Mouse (Mus musculus) limb, embryonic 14.5 days (tissue): ENCODE data around the gene Pitpna. TPM values are rescaled to one million over a fixed set of nuclear protein-coding genes. Genes with fewer than 3 reads are reported as not detected.
A peak's percentile ranks its signal among the peaks of the same experiment; 100 is the strongest.

Experiments
- ATAC-seq: fragments of 200-750 bp; cut with Nextera tagmentation; 2 replicates; pipeline ENCODE4 v1.8.0; 2017; ENCODE audit warnings: low read depth, moderate number of reproducible peaks, moderate TSS enrichment; ENCODE audit not compliant: low FRiP score
- DNase-seq: peaks from one replicate; pipeline ENCODE4 v3.0.0-alpha.2; 2015; ENCODE audit warnings: low spot score
- H3K27ac ChIP-seq: fragments of 300-500 bp; sonication (generic); replicated peaks from 2 replicates; pipeline ENCODE4 v1.5.1; 2014; ENCODE audit warnings: low read depth, mild to moderate bottlenecking, low read length, moderate library complexity, mixed read lengths
- H3K27me3 ChIP-seq: fragments of 300-500 bp; sonication (generic); 2 replicates; pipeline ENCODE4 v1.6.1; 2014; ENCODE audit warnings: low read length, mixed read lengths; ENCODE audit not compliant: control insufficient read depth, insufficient read depth
- H3K36me3 ChIP-seq: fragments of 300-500 bp; sonication (generic); 2 replicates; pipeline ENCODE4 v1.6.1; 2014; ENCODE audit warnings: mild to moderate bottlenecking, low read length, moderate library complexity, mixed read lengths; ENCODE audit not compliant: control insufficient read depth, insufficient read depth
- H3K4me1 ChIP-seq: fragments of 300-500 bp; sonication (generic); 2 replicates; pipeline ENCODE4 v1.6.1; 2014; ENCODE audit warnings: antibody characterized with exemption, low read length, mixed read lengths; ENCODE audit not compliant: control insufficient read depth, insufficient read depth
- H3K4me2 ChIP-seq: fragments of 300-500 bp; sonication (generic); replicated peaks from 2 replicates; pipeline ENCODE4 v1.6.1; 2014; ENCODE audit warnings: low read depth, mild to moderate bottlenecking, low read length, moderate library complexity; ENCODE audit not compliant: severe bottlenecking
- H3K4me3 ChIP-seq: fragments of 300-500 bp; sonication (generic); replicated peaks from 2 replicates; pipeline ENCODE4 v1.5.1; 2014; ENCODE audit warnings: low read length
- H3K9ac ChIP-seq: fragments of 300-500 bp; sonication (generic); 2 replicates; pipeline ENCODE4 v1.6.1; 2014; ENCODE audit warnings: mild to moderate bottlenecking, low read depth, low read length, moderate library complexity; ENCODE audit not compliant: severe bottlenecking
- H3K9me3 ChIP-seq: fragments of 300-500 bp; sonication (generic); 2 replicates; pipeline ENCODE4 v1.6.1; 2016; ENCODE audit warnings: low read length; ENCODE audit not compliant: control insufficient read depth
- POLR2A ChIP-seq: fragments of 200-500 bp; IDR thresholded peaks from 2 replicates; pipeline ENCODE4 v1.8.0; 2012; ENCODE audit warnings: inconsistent platforms, mild to moderate bottlenecking, moderate library complexity, borderline replicate concordance; ENCODE audit not compliant: insufficient read depth, insufficient read length; ENCODE audit errors: extremely low read depth
- WGBS: fragments of 180-500 bp; shearing (Covaris S2); extraction: QIAGEN DNeasy Blood & Tissue Kit; methylation state at CpG from one replicate; pipeline ENCODE4 v1.1.7; 2014; 5-methylcytosine and 5-hydroxymethylcytosine counted together
- polyA plus RNA-seq, 2 experiments: library from polyadenylated mRNA; depleted of rRNA in 1 of 2; stranded (reverse) in 1 of 2; unstranded in 1 of 2; fragments of >200 nt; fragmentation: Nextera tagmentation in 1 of 2; extraction: Ambion mirVana in 1 of 2; gene quantifications; 2 replicates each; pipeline versions ENCODE4 v1.2.1 to v1.2.3; 2012 to 2014

Gene Pitpna
- polyA plus RNA-seq, 2 experiments = 78.6 to 80.3 TPM

DNA sequence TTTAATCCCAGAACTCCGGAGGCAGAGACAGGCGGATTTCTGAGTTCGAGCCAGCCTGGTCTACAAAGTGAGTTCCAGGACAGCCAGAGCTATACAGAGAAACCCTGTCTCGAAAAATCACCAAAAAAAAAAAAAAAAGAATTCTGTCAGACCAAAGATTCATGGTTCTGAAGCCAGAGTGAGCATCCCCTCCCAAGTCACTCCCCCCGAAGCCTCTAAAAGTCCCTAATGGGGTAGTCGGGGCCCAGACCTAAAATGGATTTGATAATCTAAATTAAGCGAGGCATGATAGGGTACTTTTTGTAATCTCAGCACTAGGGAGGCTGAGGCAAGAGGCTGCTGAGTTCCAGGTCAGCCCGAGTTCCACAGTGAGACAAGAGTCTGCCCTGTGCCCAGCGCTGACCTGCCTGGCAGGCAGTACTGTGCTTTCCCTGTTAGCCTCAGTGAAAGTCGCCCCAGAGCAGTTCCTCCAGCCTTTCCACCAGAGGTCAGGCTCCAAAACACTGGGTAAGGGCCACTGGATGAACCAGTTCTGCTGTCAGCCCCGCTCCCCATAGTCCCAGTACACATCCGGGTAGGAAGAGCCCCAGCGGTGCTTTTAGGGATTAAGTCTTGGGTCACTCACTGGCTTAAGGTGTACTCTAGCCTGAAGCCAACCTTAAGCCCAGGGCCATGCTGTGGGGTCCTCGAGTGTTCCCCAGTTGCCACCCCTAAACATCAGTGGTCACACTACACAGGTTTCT, 65.2 kb downstream of the Pitpna start:
- Histone ChIP-seq H3K9ac (0 out of 2 replicates have a peak overlapping the region, but pooled peaks have one; percentile 46), H3K36me3 (0 out of 2 replicates have a peak, but pooled peaks cover 9% of the 10 kb centered on the region), H3K27ac (no peak overlapping the region), H3K9me3 (no peaks in the 10 kb centered on the region), H3K27me3 (0 out of 2 replicates have a peak, but pooled peaks cover 6% of the 10 kb centered on the region), H3K4me1 (peaks cover 30% of the 10 kb centered on the region), H3K4me3 (peak overlapping the region; percentile 48), H3K4me2 (peak overlapping the region; percentile 94)
- TF ChIP-seq POLR2A = no peak
- 29% methylated on average over 14 of the region's 14 CpGs for WGBS
- DNase-seq (no peak), ATAC-seq (no peak)

DNA sequence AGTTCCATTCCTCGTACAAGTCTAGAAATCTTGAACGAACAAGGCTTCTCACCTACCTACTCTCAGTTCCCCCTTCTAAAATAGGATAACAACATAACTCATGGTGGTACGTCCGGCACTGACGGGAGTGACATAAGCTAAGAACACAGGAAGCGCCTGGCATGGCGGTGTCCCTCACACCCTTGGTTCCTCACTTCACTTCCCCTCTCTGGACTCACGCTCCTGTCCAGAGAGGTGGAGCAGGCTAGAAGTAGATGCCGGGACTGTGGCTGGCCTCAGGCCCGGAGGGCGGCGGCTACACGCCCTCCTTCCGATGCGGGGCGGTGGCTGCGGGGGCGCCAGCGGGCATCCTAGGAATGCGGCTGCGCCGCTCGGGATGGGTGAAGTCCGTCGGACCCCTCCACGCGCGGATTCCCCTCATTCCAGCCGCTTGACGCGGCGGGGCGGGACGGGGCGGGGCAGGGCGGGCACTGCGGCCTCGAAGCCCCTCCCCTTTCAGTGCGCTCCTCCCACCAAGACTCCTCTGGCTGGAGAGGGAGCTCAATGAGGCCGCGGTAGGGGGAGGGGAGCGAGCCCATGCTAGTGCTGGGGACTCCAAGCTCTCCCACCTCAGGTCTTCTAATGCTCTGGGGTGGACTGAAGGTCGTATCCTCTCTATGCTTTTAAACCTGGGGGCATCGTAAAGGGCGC, 66.0 kb downstream of the Pitpna start:
- peak; percentile 82 for DNase-seq
- Histone ChIP-seq H3K4me1 (peaks cover 30% of the 10 kb centered on the region), H3K27ac (no peak overlapping the region), H3K36me3 (peaks cover 13% of the 10 kb centered on the region), H3K4me2 (peak overlapping the region; percentile 94), H3K4me3 (peak overlapping the region; percentile 48), H3K9me3 (no peaks in the 10 kb centered on the region), H3K9ac (peak overlapping the region; percentile 46), H3K27me3 (0 out of 2 replicates have a peak, but pooled peaks cover 6% of the 10 kb centered on the region)
- peak; percentile 82 for ATAC-seq
- TF ChIP-seq POLR2A = no peak
- 2% methylated on average over 17 of the region's 45 CpGs for WGBS

DNA sequence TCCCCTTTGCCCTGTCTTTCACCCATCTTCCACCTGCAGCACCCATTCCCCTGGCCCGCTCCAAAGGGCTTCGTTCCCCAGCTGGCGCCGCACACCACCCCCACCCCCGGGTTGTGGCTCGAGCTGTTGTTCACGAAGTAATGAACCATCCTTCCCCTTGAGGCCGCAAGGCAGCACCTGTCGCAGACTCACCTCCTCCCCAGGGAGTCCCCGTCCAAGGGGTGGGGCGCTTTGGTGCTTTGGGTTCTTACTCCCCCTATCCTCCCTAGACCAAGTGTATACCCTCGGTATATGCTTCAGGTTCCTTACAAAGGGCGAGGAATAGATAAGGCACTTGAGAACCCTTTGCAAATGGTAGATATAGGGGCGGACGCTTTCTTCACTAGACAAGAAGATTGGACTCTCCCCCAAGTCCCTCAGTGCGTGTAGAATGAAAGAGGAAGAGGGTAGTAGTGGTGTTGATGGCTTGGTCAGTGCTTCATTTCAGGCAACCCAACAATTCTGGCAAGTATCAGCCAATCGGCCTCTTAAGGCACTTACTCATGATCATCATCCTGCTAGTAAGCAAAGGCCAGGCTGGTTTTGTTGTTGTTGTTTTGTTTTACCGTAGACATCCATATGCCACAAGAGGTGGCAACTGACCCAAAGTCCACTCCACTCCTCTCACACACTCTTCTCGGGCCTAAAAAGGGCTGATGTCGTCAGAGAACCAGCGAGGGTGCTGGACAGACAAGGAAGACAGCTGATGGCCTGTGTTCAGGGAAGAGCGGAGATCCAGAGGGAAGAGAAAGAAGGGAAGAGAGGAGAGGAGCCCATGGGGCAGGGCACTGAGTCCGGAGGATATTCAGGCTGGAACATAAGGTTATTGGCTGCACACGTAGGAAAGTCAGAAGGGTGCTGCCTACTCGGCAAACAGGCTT, 66.8 kb downstream of the Pitpna start:
- no peaks in the 10 kb centered on the region for H3K9me3 ChIP-seq
- peak overlapping the region; percentile 72 for H3K4me3 ChIP-seq
- ATAC-seq (no peak), DNase-seq (no peak)
- H3K27me3 ChIP-seq = 0 out of 2 replicates have a peak, but pooled peaks cover 6% of the 10 kb centered on the region
- H3K36me3 ChIP-seq = peaks cover 20% of the 10 kb centered on the region
- WGBS = 45% methylated on average over 25 of the region's 25 CpGs
- H3K9ac ChIP-seq = peak overlapping the region; percentile 46; the same call in 1 of the 2 replicates
- H3K4me1 ChIP-seq = peaks cover 30% of the 10 kb centered on the region
- peak overlapping the region; percentile 67; the same call in 1 of the 2 replicates for H3K27ac ChIP-seq
- TF ChIP-seq POLR2A = no peak
- peak overlapping the region; percentile 94 for H3K4me2 ChIP-seq

DNA sequence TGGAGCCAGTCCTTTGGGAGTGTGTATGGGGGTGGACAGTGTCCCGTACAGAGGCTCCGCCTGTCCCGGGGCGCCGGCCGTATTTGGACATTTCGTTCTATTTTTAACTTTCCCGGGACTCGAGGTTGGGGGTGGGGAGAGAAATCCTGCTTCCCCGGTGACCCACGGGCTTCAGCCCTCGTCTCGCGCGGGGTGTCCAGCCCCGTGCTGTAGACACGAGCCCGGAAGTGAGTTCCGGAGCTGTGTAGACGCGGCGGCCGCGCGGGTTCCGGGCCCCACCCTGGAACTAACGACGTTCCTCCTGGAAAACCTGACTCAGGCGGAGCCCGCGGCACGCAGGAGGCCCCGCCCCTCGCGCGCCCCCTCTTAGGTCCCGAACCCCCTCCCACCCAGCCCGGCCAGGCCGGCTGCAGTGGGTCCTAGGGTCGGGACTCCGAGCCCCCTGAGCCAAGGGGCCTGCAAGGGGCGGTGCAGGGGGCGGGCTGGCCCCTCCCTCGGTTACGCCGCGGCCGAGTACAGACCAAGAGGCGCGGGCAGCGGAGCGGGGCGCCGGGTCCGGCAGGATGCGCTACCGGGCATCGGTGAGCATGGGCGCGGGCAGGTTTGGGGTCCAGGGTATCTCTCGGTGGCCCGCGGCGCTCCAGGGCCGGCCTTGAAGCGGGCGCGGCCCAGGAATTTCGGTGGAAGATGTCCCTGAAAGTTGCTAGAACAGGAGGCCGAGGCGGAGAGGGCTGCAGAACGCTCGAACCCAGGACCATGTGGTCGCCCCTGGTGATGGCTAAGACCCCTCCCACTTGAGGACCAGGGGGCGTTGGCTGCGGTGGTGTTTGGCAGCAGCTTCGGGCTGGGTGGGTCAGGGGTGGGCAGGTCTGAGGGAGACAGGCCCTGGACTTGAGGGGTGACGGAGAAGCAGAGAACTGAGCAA, 68.0 kb downstream of the Pitpna start:
- H3K36me3 ChIP-seq = peaks cover 31% of the 10 kb centered on the region
- H3K4me3 ChIP-seq = peak overlapping the region; percentile 72
- ATAC-seq = peak; percentile 48
- 2% methylated on average over 48 of the region's 78 CpGs for WGBS
- TF ChIP-seq POLR2A = no peak
- peaks cover 27% of the 10 kb centered on the region for H3K4me1 ChIP-seq
- H3K4me2 ChIP-seq = peak overlapping the region; percentile 83
- DNase-seq = peak; percentile 67
- 0 out of 2 replicates have a peak, but pooled peaks cover 6% of the 10 kb centered on the region for H3K27me3 ChIP-seq
- H3K27ac ChIP-seq = peak overlapping the region; percentile 67
- peak overlapping the region; percentile 87 for H3K9ac ChIP-seq
- H3K9me3 ChIP-seq = no peaks in the 10 kb centered on the region
